Mouse (Mus musculus): ENCODE results near the gene Prkn.

DNA sequence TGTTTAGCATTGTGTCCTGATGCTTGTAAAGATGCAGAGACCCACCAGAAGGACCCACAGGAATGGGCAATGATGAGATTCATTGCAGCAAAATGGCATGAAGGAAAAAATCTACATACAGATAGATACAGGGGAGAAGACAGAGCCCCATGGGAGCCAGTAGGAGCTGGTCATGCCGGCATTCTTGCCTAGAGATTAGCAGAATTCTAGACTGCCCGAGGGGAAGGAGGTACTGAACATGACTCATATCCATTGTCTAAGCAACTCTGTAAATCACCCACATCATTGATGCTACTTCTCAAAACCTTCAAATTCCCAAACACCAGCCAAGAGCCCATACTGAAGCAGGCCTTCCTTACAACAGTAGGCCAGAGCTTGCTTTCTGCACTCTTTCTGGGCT, 591.1 kb downstream of the Prkn start:
- no peak for TF ChIP-seq CTCF (IDR thresholded peaks at IDR 0.05; ENCODE audit: borderline replicate concordance, insufficient read depth, low read depth, low read length)
- no peak for TF ChIP-seq POLR2A (IDR thresholded peaks at IDR 0.05; ENCODE audit: borderline replicate concordance, insufficient read depth, low read length)

Measured in cerebellum, adult 2 months (tissue).